Mouse (Mus musculus): ENCODE data around the gene Kcnn3.

Gene Kcnn3

GRCm38 (mm10) chr3:89613526-89614523 is 93.9 kb downstream of the Kcnn3 start:
- DNase-seq (ENCODE audit: low spot score in 2 of 2): peak in 1 of 2 experiments; percentile 22

GRCm38 (mm10) chr3:89616861-89617260 is 96.9 kb downstream of the Kcnn3 start:
- DNase-seq (ENCODE audit: low spot score in 2 of 2): no peak

- no peak for DNase-seq (ENCODE audit: low spot score in 2 of 2)
Observed at GRCm38 (mm10) chr3:89617360-89617759, 97.4 kb downstream of the Kcnn3 start.

GRCm38 (mm10) chr3:89622825-89623224 is 102.9 kb downstream of the Kcnn3 start:
- no peak for DNase-seq (ENCODE audit: low spot score in 2 of 2)

GRCm38 (mm10) chr3:89623531-89623930 is 103.6 kb downstream of the Kcnn3 start:
- DNase-seq (ENCODE audit: low spot score in 2 of 2): no peak

- no peak for DNase-seq (ENCODE audit: low spot score in 2 of 2)
Observed at GRCm38 (mm10) chr3:89624001-89624400, 104.0 kb downstream of the Kcnn3 start.

- no peak for DNase-seq (ENCODE audit: low spot score in 2 of 2)
Observed at GRCm38 (mm10) chr3:89624814-89625445, 105.0 kb downstream of the Kcnn3 start.

GRCm38 (mm10) chr3:89626556-89626955 is 106.6 kb downstream of the Kcnn3 start:
- no peak for DNase-seq (ENCODE audit: low spot score in 2 of 2)

GRCm38 (mm10) chr3:89629811-89630210 is 109.8 kb downstream of the Kcnn3 start:
- DNase-seq (ENCODE audit: low spot score in 2 of 2): no peak

GRCm38 (mm10) chr3:89631750-89632149 is 111.8 kb downstream of the Kcnn3 start:
- no peak for DNase-seq (ENCODE audit: low spot score in 2 of 2)

GRCm38 (mm10) chr3:89633531-89633930 is 113.6 kb downstream of the Kcnn3 start:
- DNase-seq (ENCODE audit: low spot score in 2 of 2): no peak

- DNase-seq (ENCODE audit: low spot score in 2 of 2): no peak
Observed at GRCm38 (mm10) chr3:89633941-89634340, 114.0 kb downstream of the Kcnn3 start.

- DNase-seq (ENCODE audit: low spot score in 2 of 2): no peak
Observed at GRCm38 (mm10) chr3:89640804-89641203, 120.8 kb downstream of the Kcnn3 start.

GRCm38 (mm10) chr3:89643391-89643790 is 123.4 kb downstream of the Kcnn3 start:
- no peak for DNase-seq (ENCODE audit: low spot score in 2 of 2)

GRCm38 (mm10) chr3:89646813-89647255 is 126.9 kb downstream of the Kcnn3 start:
- peak in 1 of 2 experiments; percentile 11 for DNase-seq (ENCODE audit: low spot score in 2 of 2)

- peak in 1 of 2 experiments; percentile 4 for DNase-seq (ENCODE audit: low spot score in 2 of 2)
Observed at GRCm38 (mm10) chr3:89647268-89647874, 127.4 kb downstream of the Kcnn3 start.

GRCm38 (mm10) chr3:89649890-89650289 is 129.9 kb downstream of the Kcnn3 start:
- DNase-seq (ENCODE audit: low spot score in 2 of 2): no peak

GRCm38 (mm10) chr3:89653231-89653954 is 133.4 kb downstream of the Kcnn3 start:
- no peak for DNase-seq (ENCODE audit: low spot score in 2 of 2)

- no peak for DNase-seq (ENCODE audit: low spot score in 2 of 2)
Observed at GRCm38 (mm10) chr3:89657092-89657491, 137.1 kb downstream of the Kcnn3 start.

GRCm38 (mm10) chr3:89658457-89658856 is 138.5 kb downstream of the Kcnn3 start:
- DNase-seq (ENCODE audit: low spot score in 2 of 2): no peak

- no peak for DNase-seq (ENCODE audit: low spot score in 2 of 2)
Observed at GRCm38 (mm10) chr3:89659938-89660620, 140.1 kb downstream of the Kcnn3 start.

Data from spleen, postnatal 36 days (tissue).